Mouse (Mus musculus) liver, embryonic 13.5 days (tissue): ENCODE measurements around the gene Tst. TPM values are rescaled to one million over a fixed set of nuclear protein-coding genes. Genes with fewer than 3 reads are reported as not detected.

Source experiments
- ATAC-seq: fragments of 200-750 bp; cut with Nextera tagmentation; 2 replicates; pipeline ENCODE4 v1.8.0; 2017; ENCODE audit warnings: low read depth, mild to moderate bottlenecking, moderate number of reproducible peaks, moderate library complexity
- DNase-seq: peaks from one replicate; pipeline ENCODE4 v3.0.0; 2022
- H3K27ac ChIP-seq: fragments of 300-500 bp; sonication (generic); 2 replicates; pipeline ENCODE4 v1.5.1; 2015; ENCODE audit warnings: moderate library complexity, mild to moderate bottlenecking, inconsistent platforms
- H3K27me3 ChIP-seq: fragments of 300-500 bp; sonication (generic); 2 replicates; pipeline ENCODE4 v1.6.1; 2015; ENCODE audit warnings: mild to moderate bottlenecking, inconsistent platforms
- H3K36me3 ChIP-seq: fragments of 300-500 bp; sonication (generic); 2 replicates; pipeline ENCODE4 v1.6.1; 2015; ENCODE audit warnings: mild to moderate bottlenecking, inconsistent platforms
- H3K4me1 ChIP-seq: fragments of 300-500 bp; sonication (generic); replicated peaks from 2 replicates; pipeline ENCODE4 v1.6.1; 2015; ENCODE audit warnings: inconsistent platforms
- H3K4me2 ChIP-seq: fragments of 300-500 bp; sonication (generic); 2 replicates; pipeline ENCODE4 v1.6.1; 2015; ENCODE audit warnings: inconsistent platforms, mild to moderate bottlenecking, moderate library complexity
- H3K4me3 ChIP-seq: fragments of 300-500 bp; sonication (generic); replicated peaks from 2 replicates; pipeline ENCODE4 v1.5.1; 2015; ENCODE audit warnings: mild to moderate bottlenecking, inconsistent platforms
- H3K9ac ChIP-seq: fragments of 300-500 bp; sonication (generic); 2 replicates; pipeline ENCODE4 v1.6.1; 2015; ENCODE audit warnings: mild to moderate bottlenecking, inconsistent platforms
- H3K9me3 ChIP-seq: fragments of 300-500 bp; sonication (generic); replicated peaks from 2 replicates; pipeline ENCODE4 v1.6.1; 2016; ENCODE audit warnings: inconsistent platforms
- WGBS: fragments of 180-500 bp; shearing (Covaris S2); methylation state at CpG from one replicate; pipeline ENCODE4 v1.1.7; 2015; ENCODE audit not compliant: insufficient replicate concordance; 5-methylcytosine and 5-hydroxymethylcytosine counted together
- polyA plus RNA-seq: library from polyadenylated mRNA; unstranded; fragments of >200 nt; fragmentation: Nextera tagmentation; extraction: Ambion mirVana; gene quantifications from 2 replicates; pipeline ENCODE4 v1.2.1, GENCODE M21; 2015

Tst gene
- polyA plus RNA-seq, 1 experiment from 2014 or later = 109 TPM

DNA sequence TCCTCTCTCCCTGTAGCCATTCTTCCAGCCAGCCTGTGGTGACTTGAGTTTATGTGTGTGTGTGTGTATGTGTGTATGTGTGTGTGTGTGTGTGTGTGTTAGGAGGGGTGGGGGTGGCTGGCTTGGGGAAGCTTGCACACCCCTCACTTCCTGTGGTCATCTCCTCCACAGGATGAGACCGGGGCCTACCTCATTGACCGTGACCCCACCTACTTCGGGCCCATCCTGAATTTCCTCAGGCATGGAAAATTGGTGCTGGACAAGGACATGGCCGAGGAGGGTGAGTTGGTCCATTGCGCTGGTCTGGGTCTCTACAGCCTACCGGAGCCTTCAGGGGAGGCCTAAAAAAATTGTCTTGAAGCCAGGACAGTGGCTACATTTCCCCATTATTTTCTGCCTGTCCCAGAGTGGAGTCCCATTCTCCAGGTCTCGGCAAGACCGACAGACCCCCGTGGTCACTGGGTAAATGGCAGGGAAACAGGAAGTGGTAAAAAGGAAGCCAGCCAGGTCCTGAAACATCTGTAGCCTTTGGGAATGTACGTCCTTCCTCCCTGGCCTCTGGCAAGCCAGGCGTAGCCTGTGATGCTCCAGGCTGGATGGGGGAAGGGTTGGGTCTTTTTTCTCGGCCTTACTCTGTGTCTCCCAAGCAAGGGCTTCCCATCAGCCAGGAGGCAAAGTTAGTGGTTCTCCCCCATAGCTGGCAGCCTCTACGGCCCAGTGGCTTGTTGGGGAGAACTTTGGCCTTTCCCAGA, 24.3 kb upstream of the Tst start:
- peaks cover 15% of the 10 kb centered on the region for H3K4me1 ChIP-seq
- H3K36me3 ChIP-seq = no peaks in the 10 kb centered on the region
- H3K27ac ChIP-seq = peak overlapping the region; percentile 4
- no peaks in the 10 kb centered on the region for H3K9me3 ChIP-seq
- peak overlapping the region; percentile 59; the same call in 1 of the 2 replicates for H3K4me2 ChIP-seq
- peaks cover 57% of the 10 kb centered on the region for H3K27me3 ChIP-seq
- no peak overlapping the region for H3K9ac ChIP-seq
- no peak for DNase-seq
- WGBS = 45% methylated on average over 13 of the region's 13 CpGs
- no peak overlapping the region for H3K4me3 ChIP-seq
- no peak for ATAC-seq

DNA sequence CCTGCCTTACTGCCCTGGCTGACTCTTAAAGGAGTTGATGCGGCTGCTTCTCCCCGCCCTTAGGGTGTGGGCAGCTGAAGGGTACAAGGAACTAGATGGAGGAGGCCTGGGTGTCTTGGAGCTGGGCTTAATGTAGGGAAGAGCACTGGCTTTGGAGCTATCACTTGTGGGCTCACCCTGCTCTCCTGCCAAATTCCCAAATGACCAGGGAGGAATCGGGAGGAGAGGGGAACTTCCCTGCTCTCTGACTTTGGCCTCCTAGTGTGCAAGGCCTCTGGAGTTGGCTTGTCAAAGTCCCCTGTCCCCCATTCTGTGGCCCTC, 23.4 kb upstream of the Tst start:
- no peak for ATAC-seq
- H3K9ac ChIP-seq = peak overlapping the region; percentile 39

DNA sequence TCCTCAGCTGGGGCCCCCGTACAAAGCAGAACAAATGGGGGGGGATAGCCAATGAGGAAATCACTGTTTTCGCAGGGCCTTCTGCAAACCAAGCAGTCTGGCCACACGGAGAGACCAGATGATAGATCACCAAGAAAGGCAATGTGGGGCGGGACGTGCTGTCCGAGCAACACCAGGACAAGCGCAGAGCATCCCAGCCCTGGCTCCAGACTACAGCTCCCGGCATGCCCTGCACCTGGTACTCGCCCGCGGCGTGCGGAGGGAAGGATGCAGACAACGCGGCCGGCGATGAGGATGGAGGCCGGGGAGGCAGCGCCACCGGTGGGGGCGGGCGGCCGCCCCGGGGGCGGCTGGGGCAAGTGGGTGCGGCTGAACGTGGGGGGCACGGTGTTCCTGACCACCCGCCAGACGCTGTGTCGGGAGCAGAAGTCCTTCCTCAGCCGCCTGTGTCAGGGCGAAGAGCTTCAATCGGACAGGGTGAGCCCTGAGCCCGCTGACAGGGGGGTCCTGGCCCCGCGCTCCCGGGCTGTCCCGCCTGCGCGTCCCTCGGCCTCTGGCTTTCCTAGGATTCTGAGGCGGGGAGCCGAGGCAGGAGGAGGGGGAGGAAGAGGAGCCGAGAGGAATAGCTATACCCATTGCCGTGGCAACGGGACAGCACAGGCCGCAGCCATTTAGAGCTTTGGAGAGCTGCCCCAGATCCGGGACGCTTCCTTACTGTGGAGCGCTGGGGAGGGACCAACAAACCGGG, 22.9 kb upstream of the Tst start, which contains the start of gene Kctd17:
Gene Kctd17, plus strand, starts transcription at position 174 of the 748 bp plus-strand sequence.
- H3K9me3 ChIP-seq = no peaks in the 10 kb centered on the region
- H3K27me3 ChIP-seq = peaks cover 67% of the 10 kb centered on the region
- peak within 1 kb of the TSS; percentile 39 for H3K9ac ChIP-seq
- H3K27ac ChIP-seq = no peak within 1 kb of the TSS
- DNase-seq (no peak), ATAC-seq (peak; percentile 29)
- peak within 1 kb of the TSS; percentile 49 for H3K4me3 ChIP-seq
- 4% methylated on average over 45 of the region's 52 CpGs for WGBS
- no peaks in the 10 kb centered on the region for H3K36me3 ChIP-seq
- peaks cover 17% of the 10 kb centered on the region for H3K4me1 ChIP-seq
- peak within 1 kb of the TSS; percentile 59 for H3K4me2 ChIP-seq

More for the DNA sequence above, 23.4 kb upstream of the Tst start:
- H3K27ac ChIP-seq = no peak overlapping the region
- H3K4me1 ChIP-seq = peaks cover 17% of the 10 kb centered on the region
- peak overlapping the region; percentile 49 for H3K4me3 ChIP-seq
- WGBS = 31% methylated on average over 3 of the region's 3 CpGs
- DNase-seq = no peak
- peaks cover 64% of the 10 kb centered on the region for H3K27me3 ChIP-seq
- no peaks in the 10 kb centered on the region for H3K36me3 ChIP-seq
- no peaks in the 10 kb centered on the region for H3K9me3 ChIP-seq
- H3K4me2 ChIP-seq = peak overlapping the region; percentile 59

DNA sequence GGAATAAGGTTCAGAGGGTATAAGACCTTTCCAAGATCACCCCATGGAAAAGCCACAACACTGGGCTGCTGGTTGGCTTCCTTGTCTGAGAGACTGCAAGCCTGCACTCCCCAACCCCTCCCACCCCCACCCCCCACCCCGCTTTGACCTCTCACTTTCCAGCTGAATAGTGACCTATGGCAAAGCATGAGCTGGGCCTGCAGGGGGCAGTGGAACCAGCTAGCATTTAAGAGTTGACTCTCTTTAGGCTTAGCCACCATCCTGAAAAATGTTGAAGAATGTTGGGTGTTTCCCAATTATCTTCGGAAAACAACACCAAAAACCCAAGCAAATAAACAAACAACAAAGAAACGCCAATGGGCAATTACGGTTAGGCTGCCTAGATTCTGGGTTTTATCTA, 19.5 kb upstream of the Tst start:
- no peak overlapping the region for H3K4me2 ChIP-seq
- no peak overlapping the region for H3K9ac ChIP-seq
- H3K36me3 ChIP-seq = no peaks in the 10 kb centered on the region
- H3K4me1 ChIP-seq = peaks cover 12% of the 10 kb centered on the region
- no peak for DNase-seq
- peaks cover 92% of the 10 kb centered on the region for H3K27me3 ChIP-seq
- ATAC-seq = no peak
- no peak overlapping the region for H3K27ac ChIP-seq
- 53% methylated on average over 4 of the region's 4 CpGs for WGBS
- H3K9me3 ChIP-seq = no peaks in the 10 kb centered on the region
- H3K4me3 ChIP-seq = no peak overlapping the region

DNA sequence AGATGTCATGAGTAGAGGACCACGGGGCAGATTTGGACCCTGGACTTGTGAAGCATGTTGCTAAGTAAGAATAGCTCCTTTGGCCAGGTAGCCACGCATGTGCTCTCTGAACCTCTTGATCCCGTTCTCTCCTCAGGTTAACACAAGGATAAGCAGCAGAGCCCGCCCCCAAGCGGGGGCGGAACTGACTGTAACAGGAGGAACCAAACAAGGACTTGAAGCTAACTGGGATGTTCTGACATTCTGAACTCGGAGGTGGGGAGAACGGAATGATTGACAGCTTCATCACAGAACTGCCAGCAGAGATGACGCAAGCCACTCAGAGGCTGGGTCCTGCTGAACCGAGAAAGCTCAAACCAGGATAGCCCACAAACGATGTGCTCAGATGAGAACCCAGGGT, 18.8 kb upstream of the Tst start:
- DNase-seq = no peak

DNA sequence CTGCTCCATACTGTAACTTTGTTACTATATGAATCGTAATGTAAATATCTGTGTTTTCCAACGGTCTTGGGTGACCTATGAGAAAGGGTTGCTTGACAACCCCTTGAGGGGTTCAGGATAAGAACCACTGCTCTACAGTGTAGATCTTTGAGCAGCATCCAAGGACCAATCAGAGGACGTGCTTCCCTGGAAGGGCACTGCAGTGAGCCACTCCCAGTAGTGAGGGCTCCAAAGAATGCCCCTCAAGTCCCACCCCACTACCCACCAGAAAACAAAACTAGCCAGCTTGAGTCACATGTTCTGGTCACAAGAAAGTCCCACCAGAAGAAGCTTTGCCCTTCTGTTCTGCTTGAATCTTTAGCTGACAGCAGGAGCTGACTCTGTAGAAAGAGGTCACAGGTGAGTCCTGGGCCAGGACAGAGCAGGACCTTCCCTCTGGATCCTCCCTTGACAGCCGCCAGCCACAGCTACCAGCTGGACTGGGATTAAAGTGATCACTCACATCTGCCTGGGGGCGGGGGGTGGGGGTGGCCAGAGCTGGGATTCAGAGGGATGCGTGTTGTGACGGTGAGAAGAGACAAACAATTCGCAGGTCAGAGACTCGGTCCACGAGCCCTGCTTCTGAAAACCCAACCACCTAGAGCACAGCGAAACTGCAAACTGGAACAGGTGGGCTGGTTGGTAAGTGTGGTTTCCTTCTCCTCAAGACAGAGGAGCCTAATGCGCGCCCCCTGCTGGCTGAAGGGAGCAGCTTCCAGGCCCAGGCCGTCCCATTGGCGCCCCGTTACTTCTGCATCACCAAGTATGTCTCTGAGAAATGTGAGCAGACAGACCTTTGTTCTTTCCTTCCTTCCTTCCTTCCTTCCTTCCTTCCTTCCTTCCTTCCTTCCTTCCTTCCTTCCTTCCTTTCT, 16.6 kb upstream of the Tst start:
- Histone ChIP-seq H3K9ac (0 out of 2 replicates have a peak overlapping the region, but pooled peaks have one; percentile 36), H3K4me1 (peaks cover 27% of the 10 kb centered on the region), H3K4me2 (peak overlapping the region; percentile 33), H3K4me3 (no peak overlapping the region), H3K9me3 (no peaks in the 10 kb centered on the region), H3K27me3 (peaks cover 75% of the 10 kb centered on the region), H3K27ac (no peak overlapping the region), H3K36me3 (no peaks in the 10 kb centered on the region)
- WGBS = 15% methylated on average over 16 of the region's 16 CpGs
- ATAC-seq (peak; percentile 66), DNase-seq (peak; percentile 75)

More for the DNA sequence above, 18.8 kb upstream of the Tst start:
- H3K36me3 ChIP-seq = no peaks in the 10 kb centered on the region
- H3K4me3 ChIP-seq = no peak overlapping the region
- peak; percentile 16; the same call in 1 of the 2 replicates for ATAC-seq
- H3K27me3 ChIP-seq = peaks cover 90% of the 10 kb centered on the region
- no peak overlapping the region for H3K27ac ChIP-seq
- peaks cover 12% of the 10 kb centered on the region for H3K4me1 ChIP-seq
- 13% methylated on average over 11 of the region's 11 CpGs for WGBS
- no peak overlapping the region for H3K4me2 ChIP-seq
- no peak overlapping the region for H3K9ac ChIP-seq
- H3K9me3 ChIP-seq = no peaks in the 10 kb centered on the region

DNA sequence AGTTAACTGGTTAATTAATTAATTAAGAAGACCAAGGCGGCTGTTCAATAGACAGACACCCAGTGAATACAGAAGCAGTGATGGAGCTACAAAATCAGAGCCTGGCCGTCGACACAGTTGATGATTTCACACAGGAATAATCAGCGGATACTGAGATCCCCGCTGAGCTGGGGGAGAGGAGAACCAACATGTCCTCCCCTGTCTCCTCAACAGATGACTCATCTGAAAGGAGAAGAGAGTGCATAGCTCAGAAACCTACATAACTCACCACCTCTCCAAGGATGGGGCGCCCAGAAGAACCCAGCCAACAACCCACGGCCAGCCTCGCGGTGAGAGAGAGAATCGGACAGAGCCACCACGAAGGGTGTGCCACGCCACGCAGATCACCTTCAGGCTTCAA, 14.7 kb upstream of the Tst start:
- Histone ChIP-seq H3K9me3 (no peaks in the 10 kb centered on the region), H3K36me3 (no peaks in the 10 kb centered on the region), H3K9ac (no peak overlapping the region; the same call in 1 of the 2 replicates), H3K27me3 (peaks cover 59% of the 10 kb centered on the region), H3K27ac (no peak overlapping the region), H3K4me2 (no peak overlapping the region), H3K4me1 (peaks cover 46% of the 10 kb centered on the region), H3K4me3 (no peak overlapping the region)
- ATAC-seq (no peak), DNase-seq (no peak)
- WGBS = 56% methylated on average over 13 of the region's 13 CpGs

DNA sequence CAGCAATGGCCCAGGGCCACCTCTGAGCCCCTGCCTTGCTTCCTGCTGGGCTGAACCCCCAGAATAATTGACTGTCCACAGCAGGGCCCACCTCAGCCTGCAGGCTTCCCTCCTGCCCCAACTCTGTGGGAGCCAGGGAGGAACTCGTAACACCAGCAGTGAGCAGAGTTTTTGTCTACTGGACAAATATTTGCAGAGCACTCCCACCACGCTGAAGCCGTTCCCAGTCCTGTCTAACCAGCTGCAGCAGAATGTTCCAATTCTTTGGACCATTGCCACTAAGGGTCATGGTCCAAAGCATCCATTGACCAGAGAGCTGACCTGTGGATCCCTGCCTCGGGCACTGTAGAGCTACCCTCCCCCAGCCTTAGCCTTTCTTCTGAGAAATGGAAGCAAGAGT, 11.2 kb upstream of the Tst start:
- DNase-seq (no peak), ATAC-seq (no peak)
- 54% methylated on average over 4 of the region's 4 CpGs for WGBS
- Histone ChIP-seq H3K4me2 (no peak overlapping the region), H3K4me1 (peaks cover 69% of the 10 kb centered on the region), H3K27me3 (peaks cover 28% of the 10 kb centered on the region), H3K9me3 (no peaks in the 10 kb centered on the region), H3K27ac (peak overlapping the region; percentile 99), H3K36me3 (peaks cover 25% of the 10 kb centered on the region), H3K9ac (peak overlapping the region; percentile 39; the same call in 1 of the 2 replicates), H3K4me3 (no peak overlapping the region)

DNA sequence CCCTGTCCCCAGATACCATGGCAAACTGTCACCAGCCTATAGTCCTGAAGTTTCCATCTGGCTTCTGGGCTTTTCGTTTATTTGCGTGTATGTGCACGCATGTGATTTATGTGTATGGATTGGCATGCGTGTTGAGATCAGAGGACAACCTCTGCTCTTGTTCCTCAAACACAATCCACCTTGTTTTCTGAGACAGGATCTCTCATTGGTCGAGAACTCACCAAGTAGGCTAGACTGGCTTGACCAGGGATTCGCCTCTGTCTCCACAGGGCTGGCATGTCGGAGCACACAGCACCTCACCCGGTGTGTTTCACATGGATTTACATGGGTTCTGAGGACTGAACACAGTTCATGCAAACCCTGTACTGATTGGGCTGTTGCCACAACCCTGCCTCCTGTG, 8.4 kb upstream of the Tst start:
- peaks cover 41% of the 10 kb centered on the region for H3K36me3 ChIP-seq
- peak overlapping the region; percentile 99 for H3K27ac ChIP-seq
- H3K9me3 ChIP-seq = no peaks in the 10 kb centered on the region
- peak overlapping the region; percentile 76 for H3K9ac ChIP-seq
- no peak for ATAC-seq
- 0 out of 2 replicates have a peak overlapping the region, but pooled peaks have one; percentile 34 for H3K4me3 ChIP-seq
- peaks cover 96% of the 10 kb centered on the region for H3K4me1 ChIP-seq
- peak overlapping the region; percentile 94 for H3K4me2 ChIP-seq
- peaks cover 25% of the 10 kb centered on the region for H3K27me3 ChIP-seq
- no peak for DNase-seq
- WGBS = 87% methylated on average over 8 of the region's 8 CpGs

DNA sequence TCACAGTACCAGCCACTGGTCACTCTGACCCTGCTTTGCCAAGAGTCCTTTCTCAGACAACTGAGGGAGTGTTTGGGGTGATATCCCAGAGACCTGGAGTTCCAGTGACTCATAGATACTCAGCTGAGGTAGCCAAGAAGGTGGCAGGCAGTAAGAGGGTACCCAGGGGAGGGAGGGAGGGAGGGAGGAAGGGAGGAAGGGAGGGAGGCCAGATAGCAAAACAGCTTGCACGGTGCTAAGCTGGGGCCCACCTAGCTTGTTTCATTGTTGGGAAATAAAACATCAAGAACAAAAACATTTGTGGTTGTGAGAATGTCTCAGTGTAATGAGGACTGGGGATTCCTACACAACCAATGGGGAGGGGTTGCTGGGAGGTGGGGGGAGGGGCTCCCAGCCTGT, 8.0 kb upstream of the Tst start:
- Histone ChIP-seq H3K4me3 (peak overlapping the region; percentile 34), H3K27ac (peak overlapping the region; percentile 99), H3K9ac (peak overlapping the region; percentile 76), H3K9me3 (no peaks in the 10 kb centered on the region), H3K36me3 (peaks cover 41% of the 10 kb centered on the region), H3K4me2 (peak overlapping the region; percentile 94), H3K4me1 (peaks cover 97% of the 10 kb centered on the region), H3K27me3 (peaks cover 25% of the 10 kb centered on the region)
- DNase-seq (no peak), ATAC-seq (peak; percentile 33)
- 24% methylated on average over 1 of the region's 1 CpGs for WGBS
